Mouse (Mus musculus): ENCODE results near the gene Rpl41.

DNA sequence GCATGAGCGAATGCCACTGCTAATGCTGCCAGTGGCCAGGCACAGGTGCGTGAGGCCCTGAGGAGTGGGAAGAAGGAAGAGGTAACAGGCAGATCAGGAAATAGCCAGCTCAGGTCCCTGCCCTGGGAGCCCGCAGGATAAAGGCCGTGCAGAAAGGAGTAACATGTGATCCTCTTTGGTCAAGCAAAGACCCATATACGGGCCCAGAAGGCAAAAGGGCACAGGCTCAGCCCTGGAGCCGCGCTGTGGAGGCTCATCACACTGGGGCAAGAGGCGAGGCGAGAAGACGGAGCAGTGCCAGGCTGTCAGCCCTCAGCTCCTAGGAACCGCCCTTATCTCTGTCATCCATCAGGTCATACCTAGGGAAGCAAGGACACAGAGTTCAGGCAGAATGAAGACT is 38.8 kb downstream of the Rpl41 start:
- no peak for TF ChIP-seq POLR2A (IDR thresholded peaks at IDR 0.05; ENCODE audit: insufficient read depth, low read depth, low read length)
- no peak for TF ChIP-seq CTCF (IDR thresholded peaks at IDR 0.05; ENCODE audit: insufficient read depth, low read depth, low read length)

Measured in olfactory bulb, adult 2 months (tissue).